Mouse (Mus musculus): ENCODE results near the gene Fkbp2.

The Fkbp2 gene

GRCm38 (mm10) chr19:6971644-6972043 lies 8.7 kb downstream of the Fkbp2 start:
- no peak for DNase-seq (ENCODE audit: low read depth, low spot score)

GRCm38 (mm10) chr19:6970460-6971085 lies 9.7 kb downstream of the Fkbp2 start:
- no peak for DNase-seq (ENCODE audit: low read depth, low spot score)

GRCm38 (mm10) chr19:6969665-6970381 lies 10.5 kb downstream of the Fkbp2 start:
- DNase-seq (ENCODE audit: low read depth, low spot score), result no peak

- DNase-seq (ENCODE audit: low read depth, low spot score), result no peak
These were observed 11.0 kb downstream of the Fkbp2 start for GRCm38 (mm10) chr19:6969291-6969664.

DNA sequence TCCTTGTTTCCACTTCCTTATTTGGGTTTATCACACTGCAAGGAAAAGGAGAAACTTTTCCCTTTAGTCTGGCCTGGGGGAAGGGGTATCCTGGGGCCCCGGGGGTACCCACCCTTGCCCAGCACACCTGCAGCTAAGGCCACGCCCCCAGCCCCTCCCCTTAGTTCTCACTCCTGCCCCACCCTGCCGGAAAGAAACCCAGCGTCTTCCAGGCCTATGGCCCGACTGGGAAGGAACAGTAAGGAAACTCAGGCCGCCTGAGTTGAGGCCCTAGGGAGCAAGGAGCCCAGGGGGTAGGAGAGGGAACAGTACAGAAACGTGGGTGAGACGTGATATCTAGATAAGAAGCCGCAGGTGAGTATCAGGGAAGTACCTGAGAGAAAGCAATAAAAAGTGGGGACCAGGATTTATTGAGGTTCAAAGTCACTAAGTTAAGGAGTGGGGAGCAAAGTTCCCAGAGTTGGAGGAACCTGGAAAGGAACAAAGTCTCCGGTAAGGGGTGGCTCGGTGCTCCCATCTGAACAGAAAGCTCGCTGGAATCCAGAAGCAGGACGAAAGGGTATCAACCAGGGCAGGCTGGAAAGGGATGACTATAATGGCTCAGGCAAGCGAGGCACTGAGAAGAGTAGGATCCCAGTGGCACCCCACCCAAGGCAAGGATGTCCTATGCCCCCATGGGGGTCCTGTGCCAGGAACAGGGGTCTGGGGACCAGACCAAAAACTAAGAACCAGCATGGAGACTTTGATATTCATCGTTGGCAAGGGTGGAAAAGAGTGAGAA lies 11.6 kb downstream of the Fkbp2 start:
- no peak for DNase-seq (ENCODE audit: low read depth, low spot score)

- DNase-seq (ENCODE audit: low read depth, low spot score), result no peak
These were observed 23.8 kb downstream of the Fkbp2 start for GRCm38 (mm10) chr19:6956461-6956860.

DNA sequence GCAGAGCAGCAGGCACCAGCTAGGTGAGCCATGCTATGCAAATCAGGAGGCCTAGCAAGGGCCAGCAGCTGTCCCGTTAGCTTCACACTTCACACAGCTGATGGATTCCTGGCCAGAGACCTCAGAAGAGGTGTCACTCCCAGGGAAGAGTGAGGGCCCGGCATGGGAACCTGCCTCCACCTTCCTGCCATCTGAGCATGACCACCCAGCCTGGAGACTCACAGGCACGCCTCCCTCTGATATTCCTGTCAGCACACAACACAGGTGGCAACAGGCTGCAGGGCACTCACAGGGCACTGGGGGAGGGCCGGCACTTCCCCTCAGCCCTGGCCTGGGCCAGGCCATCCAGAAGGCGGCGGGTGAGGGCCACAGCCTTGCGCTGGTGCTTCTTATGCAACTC lies 24.9 kb downstream of the Fkbp2 start:
- no peak for DNase-seq (ENCODE audit: low read depth, low spot score)

DNA sequence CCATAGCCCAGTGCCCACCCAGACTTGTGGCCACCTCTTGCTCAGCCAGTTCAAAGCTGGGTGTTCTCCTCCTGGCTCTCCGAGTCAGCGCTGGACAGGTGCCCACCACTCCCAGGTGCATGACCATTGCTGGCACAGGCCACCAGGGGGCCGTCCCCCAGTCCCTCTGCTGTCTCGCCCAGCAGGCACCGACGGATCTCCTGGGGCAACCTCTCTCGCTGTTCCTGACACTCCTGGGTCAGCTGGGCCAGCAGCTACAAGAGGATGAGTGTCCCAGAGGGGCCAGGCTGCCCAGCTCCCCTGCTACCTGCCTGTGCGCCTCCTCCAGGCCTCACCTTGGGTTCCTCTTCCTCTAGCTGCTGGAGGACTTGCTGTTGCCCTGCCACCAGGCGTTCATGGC lies 26.3 kb downstream of the Fkbp2 start:
- no peak for DNase-seq (ENCODE audit: low read depth, low spot score)

DNA sequence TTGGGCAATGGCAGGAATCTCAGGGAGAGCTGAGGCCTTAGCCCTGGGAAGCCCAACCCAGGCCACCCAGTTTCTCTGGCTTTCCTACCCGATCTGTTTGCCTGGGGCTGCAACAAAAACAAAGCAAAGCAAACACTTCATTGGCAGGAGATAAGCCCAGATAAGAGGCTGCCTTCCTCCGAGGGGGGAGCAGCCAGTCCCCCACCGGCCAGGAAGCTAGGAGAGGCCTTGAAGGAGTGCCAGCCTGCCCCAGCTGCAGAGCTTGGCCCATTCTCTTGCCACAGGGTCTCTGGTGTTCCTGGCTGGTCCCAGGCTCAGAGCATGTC lies 27.6 kb downstream of the Fkbp2 start:
- DNase-seq (ENCODE audit: low read depth, low spot score), result no peak

GRCm38 (mm10) chr19:6951994-6952711 lies 28.1 kb downstream of the Fkbp2 start:
- peak; percentile 39 for DNase-seq (ENCODE audit: low read depth, low spot score)

DNA sequence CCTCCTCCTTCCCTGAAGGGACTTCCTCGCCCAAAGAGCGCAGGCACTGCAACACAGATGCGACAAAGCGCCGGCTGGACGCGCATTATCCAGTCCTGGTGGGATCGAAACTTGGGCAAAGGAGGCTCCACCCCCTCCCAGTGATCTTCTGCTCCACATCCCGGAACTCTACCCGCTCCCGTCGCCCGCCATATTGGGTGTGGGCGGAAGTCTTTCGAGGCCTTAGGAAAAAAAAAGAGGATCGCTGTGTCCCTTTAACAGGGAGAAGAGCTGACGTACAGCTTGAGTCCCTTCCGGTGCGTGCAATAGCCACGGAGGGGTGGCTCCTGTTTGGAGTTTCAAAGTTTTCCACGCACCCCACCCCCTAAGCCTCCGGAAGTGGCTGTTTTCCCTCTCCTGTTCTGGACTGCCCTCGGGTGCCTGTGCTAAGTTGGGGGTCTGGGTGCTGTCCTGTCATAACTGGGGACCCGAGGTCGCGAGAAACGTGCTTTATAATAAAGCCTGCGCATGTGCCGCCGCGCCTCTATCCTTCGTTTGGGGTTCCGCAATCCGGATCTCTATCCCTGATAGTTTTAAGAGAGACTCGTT lies 28.8 kb downstream of the Fkbp2 start:
- DNase-seq (ENCODE audit: low read depth, low spot score), result peak; percentile 88

DNA sequence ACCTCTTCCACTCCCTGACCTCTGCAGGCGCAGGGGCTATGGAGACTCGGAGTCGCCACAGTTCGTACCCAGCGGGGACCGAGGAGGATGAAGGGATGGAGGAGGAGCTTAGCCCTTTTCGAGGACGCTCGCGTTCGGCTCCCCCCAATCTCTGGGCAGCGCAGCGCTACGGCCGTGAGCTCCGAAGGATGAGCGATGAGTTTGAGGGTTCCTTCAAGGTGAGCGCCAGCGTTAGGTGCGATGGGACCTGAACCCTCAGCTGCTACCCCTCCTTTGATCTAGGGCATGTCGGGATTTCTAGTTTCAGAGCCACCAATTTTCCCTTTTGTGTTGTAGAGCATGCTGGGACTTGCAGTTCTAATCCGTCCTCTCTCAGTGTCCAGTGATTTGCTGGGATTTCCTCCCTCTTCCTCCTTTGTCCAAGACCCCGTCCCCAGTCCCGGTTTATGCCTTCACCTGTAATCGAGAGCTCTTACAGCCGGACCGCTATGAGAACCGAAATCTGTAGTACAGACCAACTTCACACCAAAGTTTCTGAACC lies 29.6 kb downstream of the Fkbp2 start:
- no peak for DNase-seq (ENCODE audit: low read depth, low spot score)

GRCm38 (mm10) chr19:6949951-6950350 lies 30.4 kb downstream of the Fkbp2 start:
- DNase-seq (ENCODE audit: low read depth, low spot score), result no peak

DNA sequence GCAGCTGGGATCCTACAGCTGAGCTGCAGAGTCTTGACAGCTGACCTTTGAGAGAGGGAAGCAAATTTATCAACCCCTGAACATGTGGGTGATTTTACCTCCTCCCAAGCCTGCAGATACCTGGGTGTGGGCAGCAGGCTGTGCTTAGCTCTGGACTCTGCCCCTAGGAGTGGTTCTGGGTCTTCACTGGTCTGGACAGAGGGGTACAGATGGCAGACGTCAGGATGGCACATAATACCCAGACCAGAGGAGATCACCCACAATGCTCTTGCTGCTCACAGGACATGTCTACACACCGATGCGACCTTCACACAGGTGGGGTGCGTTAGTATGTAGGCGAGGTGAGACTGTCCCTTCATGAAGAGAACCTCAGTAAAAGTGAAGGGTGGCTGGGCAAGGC lies 30.8 kb downstream of the Fkbp2 start:
- DNase-seq (ENCODE audit: low read depth, low spot score), result no peak

DNA sequence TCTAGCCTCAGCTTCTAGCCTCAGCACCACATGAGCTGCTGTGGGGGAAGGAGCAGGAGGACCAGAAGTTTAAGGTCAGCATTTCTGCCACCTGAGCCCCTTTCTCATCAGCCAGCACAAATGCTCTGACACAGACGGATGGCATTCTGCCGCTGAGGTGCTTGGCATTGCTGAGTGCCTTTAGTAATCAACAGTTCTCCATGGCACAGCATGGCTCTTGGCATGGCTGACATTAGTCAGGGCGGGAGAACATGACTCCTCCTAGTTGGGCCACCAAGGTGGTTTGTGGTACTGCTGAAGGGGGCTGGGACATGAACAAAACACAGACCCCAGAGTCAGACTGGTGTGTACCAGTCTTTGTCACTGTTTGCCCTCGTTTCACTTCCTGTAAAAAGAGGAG lies 32.1 kb downstream of the Fkbp2 start:
- DNase-seq (ENCODE audit: low read depth, low spot score), result no peak

- no peak for DNase-seq (ENCODE audit: low read depth, low spot score)
These were observed 32.6 kb downstream of the Fkbp2 start for GRCm38 (mm10) chr19:6947742-6948141.

GRCm38 (mm10) chr19:6943709-6944108 lies 36.6 kb downstream of the Fkbp2 start:
- DNase-seq (ENCODE audit: low read depth, low spot score), result no peak

DNA sequence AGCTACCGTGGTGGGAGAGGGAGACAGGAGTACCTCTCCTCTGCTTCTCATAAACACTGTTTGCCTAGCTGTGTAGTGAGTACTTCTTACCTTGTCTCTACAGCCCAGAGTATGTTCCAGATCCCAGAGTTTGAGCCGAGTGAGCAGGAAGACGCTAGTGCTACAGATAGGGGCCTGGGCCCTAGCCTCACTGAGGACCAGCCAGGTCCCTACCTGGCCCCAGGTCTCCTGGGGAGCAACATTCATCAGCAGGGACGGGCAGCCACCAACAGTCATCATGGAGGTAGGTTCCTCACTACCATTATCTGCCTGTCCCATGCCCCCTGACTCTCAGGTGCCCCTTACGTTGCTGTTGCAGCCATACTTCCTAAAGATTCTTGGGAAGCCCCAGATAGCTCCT lies 37.5 kb downstream of the Fkbp2 start:
- DNase-seq (ENCODE audit: low read depth, low spot score), result no peak

- peak; percentile 76 for DNase-seq (ENCODE audit: low read depth, low spot score)
These were observed 38.0 kb downstream of the Fkbp2 start, which contains the start of gene Gpr137 for GRCm38 (mm10) chr19:6942249-6942691. Gene Gpr137 (minus strand): TSS chr19:6942480.

DNA sequence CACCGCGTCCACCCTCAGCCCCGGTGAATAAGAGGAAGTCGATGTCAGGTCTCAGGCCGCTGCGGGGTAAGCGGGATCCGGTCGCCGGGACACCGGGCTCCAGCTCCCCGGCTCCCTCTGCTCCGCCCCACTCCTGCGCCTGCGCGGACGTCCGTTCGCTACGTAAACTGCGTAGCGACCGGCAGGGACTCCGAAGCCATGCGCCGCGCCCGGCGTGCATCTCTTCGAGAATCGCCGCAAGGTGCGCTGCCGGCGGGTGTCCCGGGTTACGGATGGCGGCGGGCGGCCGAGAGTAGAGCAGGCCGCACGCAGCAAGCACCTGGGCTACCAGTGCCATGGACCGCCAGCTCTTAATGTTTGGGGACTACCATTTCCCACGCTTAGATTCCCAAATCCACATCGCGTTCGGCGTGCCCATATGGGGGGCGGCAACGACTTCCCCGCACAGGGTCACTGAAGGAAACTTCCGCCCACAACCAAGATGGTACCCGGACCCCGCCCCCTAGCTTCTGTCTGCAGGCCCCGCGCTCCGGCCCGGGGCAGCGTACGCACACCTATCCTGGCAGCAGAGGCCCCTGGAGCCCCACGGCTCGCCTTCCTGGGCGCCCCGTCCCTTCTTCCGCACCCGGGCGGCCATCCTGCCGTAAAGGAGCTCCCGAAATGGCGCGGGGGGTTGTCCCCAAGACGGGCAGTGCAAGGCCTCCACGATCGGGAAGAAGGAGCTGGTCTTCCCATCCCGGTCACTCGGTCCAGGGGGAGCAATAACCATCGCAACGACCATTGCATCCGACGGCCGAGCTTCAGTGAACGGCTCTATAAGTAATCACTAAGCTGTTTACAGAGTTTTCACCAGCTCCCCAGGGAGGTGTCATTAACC lies 38.7 kb downstream of the Fkbp2 start, which contains the start of gene Bad:
Gene Bad (plus strand): TSS at position 490 of the 877 bp plus-strand sequence.
- peak; percentile 94 for DNase-seq (ENCODE audit: low read depth, low spot score)

Measured in retina, postnatal 7 days (tissue).